Mouse (Mus musculus) testis, postnatal 10 days (tissue): ENCODE results near the gene Hist1h3d.
"Not testable (repeated sequence)": the region's sequence is repeated elsewhere in the genome, so short reads cannot be mapped to it uniquely, and the experiment has no call there.

Source experiments
- DNase-seq: peaks from one replicate; pipeline ENCODE4 v3.0.0; 2021; ENCODE audit warnings: low spot score

Gene Hist1h3d

DNA sequence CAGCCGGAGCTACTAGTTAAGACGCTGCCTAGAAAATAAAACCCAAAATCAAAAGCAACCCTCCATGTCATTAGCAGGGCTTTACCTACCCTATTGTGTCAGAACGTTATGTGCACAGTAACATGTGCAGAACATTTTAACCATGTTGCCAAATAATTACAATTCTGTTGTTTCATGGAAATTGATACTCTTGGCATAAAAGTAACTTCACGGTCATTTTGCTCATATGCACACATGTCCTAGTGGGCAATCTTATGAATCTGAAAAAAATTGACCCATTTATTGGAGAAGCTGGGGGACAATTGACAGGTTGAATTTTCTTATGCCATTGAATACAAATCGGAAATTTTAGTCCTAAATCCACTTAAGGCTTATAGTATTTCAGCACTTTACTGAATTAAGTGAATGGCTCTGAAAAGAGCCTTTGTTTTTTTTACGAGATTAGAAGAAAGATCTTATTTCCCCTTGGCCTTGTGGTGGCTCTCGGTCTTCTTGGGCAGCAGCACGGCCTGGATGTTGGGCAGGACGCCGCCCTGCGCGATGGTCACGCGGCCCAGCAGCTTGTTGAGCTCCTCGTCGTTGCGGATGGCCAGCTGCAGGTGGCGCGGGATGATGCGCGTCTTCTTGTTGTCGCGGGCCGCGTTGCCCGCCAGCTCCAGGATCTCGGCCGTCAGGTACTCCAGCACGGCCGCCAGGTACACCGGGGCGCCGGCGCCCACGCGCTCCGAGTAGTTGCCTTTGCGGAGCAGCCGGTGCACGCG lies 5.1 kb upstream of the Hist1h3d start:
- not testable (repeated sequence) for DNase-seq

DNA sequence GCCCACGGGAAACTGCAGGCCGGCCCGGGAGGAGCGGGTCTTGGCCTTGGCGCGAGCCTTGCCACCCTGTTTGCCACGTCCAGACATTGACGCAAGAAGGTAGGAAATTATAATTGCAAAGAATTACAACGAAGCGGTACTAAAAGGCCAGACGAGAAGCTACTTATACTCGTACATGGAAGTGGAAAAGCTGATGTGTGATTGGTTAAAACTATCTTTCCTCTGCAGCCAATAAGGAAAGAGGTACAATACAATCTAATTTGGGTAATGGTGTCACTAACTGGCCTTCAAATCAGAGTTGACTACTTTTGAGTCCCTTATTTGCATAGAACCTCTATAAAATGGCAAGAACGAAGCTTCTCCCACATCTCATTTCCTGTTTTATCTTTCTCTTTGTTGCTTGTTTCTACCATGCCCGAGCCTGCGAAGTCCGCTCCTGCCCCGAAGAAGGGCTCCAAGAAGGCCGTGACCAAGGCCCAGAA lies 4.5 kb upstream of the Hist1h3d start, which contains the start of the genes Hist1h2ae and Hist1h2bg:
TSS of gene Hist1h2ae (minus strand) at position 199 of the 482 bp plus-strand sequence.
TSS of gene Hist1h2bg (plus strand) at position 375 of the 482 bp plus-strand sequence.
- peak; percentile 58 for DNase-seq

DNA sequence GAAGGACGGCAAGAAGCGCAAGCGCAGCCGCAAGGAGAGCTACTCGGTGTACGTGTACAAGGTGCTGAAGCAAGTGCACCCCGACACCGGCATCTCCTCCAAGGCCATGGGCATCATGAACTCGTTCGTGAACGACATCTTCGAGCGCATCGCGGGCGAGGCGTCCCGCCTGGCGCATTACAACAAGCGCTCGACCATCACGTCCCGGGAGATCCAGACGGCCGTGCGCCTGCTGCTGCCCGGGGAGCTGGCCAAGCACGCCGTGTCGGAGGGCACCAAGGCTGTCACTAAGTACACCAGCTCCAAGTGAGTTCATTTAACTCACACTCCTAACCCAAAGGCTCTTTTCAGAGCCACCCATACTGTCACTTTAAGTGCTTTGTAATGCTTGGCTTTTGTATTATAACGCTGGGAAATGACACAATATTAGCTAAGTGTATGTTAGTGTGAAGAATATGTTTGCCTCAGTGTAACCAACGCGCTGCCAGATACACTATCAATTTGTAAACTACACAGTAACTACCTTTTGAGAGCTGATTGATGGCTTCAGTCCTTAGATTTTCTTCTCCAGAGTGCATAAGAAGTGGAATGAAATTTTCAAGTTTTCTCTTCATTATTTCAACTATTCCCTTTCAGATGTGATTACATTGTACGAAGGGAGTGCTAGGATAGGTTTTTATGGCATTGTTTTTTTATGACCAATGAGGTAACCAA lies 3.9 kb upstream of the Hist1h3d start:
- not testable (repeated sequence) for DNase-seq

DNA sequence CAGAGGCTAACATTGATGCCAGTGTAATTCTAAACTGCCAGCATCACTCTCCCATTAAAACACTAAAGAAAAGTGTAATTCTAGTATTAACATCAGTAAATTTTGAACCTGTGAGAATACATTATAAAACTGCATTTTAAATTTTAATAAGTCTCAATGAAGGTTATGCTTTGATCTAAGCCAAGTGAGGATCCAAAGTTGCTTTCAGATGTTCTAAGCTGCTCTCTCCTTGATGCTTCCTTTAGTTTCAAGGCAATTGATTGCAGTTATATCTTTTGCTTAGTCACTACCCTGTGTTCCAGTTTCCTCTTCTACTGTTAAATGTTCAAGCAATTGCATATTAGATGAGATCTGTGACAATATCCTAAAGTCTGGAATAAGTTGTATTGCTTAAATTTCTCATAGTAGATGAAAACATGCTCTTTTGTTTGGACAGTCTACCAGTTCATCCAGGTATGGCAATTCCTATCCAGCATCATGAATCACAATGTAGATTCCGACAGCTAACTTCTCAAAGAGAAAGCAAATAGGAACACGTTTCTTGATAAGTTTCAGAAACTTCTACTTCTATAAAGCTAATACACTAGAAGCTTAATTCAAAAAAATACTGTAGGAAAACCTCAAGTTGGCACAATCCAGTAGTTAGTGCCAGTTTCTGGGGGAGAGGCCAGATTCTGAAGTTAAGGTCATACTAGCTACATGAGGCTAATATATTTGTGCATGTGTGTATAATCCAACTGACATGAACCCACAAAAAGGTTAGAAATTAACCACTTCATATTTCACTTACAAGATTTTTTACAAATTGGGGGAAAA lies 3.1 kb upstream of the Hist1h3d start:
- no peak for DNase-seq

DNA sequence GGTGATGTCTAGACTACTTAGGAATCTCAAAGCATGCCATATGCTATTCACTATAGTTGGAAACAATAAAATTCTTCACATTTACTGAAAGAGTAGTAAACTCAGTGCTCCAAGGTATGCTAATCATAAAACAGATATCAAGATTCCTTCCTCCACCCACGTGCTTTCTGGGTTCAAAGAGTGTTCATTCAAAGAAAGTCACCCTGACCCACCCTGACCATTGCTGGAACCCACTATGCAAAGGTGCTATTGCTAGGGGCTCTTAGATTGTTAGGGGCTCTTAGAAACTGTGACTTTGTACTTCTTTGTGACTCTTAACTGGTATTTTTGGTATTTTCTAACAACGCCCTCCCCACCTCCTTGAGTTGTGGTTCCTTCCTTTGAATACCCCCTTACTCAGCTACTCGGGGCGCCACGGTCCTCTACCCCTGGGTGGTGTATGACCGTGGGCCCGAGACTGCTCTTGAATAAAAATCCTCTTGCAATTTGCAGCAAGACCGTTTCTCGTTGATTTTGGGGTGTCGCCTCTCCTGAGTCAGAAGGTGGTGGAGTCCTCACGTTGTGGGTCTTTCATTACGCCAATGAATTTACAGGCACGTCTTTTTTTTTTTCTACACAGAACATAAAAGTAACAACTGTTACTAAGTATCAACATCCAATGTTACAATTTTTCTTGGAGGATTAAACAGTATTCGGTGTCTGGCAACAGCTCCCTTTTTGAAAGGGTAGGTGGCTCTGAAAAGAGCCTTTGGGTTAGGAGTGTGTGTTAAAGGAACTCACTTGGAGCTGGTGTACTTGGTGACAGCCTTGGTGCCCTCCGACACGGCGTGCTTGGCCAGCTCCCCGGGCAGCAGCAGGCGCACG lies 2.3 kb upstream of the Hist1h3d start:
- not testable (repeated sequence) for DNase-seq

DNA sequence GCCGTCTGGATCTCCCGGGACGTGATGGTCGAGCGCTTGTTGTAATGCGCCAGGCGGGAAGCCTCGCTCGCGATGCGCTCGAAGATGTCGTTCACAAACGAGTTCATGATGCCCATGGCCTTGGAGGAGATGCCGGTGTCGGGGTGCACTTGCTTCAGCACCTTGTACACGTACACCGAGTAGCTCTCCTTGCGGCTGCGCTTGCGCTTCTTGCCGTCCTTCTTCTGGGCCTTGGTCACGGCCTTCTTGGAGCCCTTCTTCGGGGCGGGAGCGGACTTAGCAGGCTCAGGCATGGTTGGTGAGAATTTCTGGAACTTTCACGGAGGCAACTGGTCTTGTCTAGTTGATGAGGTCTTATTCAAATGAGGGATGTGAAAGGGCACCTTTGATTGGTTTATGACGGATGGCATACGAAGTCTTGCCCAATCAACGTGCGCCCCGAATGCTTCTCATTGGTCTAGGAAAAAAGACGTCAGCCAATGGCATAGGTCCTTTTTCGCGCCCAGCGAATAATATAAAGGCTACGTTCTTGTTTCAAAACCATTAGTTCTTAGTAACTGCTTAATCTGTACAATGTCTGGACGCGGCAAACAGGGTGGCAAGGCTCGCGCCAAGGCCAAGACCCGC lies 1.6 kb upstream of the Hist1h3d start, which contains the start of the genes Hist1h2bf and Hist1h2ad:
TSS of gene Hist1h2bf (minus strand) at position 299 of the 627 bp plus-strand sequence.
TSS of gene Hist1h2ad (plus strand) at position 484 of the 627 bp plus-strand sequence.
- peak; percentile 80 for DNase-seq

DNA sequence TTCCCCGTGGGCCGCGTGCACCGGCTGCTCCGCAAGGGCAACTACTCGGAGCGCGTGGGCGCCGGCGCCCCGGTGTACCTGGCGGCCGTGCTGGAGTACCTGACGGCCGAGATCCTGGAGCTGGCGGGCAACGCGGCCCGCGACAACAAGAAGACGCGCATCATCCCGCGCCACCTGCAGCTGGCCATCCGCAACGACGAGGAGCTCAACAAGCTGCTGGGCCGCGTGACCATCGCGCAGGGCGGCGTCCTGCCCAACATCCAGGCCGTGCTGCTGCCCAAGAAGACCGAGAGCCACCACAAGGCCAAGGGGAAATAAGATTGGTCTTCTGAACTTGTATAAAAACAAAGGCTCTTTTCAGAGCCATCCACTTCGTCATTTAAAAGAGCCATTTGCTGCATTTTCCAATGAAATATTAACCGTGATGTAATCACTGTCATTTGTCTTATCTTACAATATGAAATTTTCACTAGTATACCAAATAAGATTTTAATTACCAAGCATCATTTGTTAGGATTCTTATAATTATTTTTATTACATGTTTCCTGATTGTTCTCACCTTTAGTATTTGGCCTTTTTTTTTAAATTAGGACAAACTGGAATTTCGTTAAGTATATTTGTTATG lies 905 bp upstream of the Hist1h3d start:
- not testable (repeated sequence) for DNase-seq

DNA sequence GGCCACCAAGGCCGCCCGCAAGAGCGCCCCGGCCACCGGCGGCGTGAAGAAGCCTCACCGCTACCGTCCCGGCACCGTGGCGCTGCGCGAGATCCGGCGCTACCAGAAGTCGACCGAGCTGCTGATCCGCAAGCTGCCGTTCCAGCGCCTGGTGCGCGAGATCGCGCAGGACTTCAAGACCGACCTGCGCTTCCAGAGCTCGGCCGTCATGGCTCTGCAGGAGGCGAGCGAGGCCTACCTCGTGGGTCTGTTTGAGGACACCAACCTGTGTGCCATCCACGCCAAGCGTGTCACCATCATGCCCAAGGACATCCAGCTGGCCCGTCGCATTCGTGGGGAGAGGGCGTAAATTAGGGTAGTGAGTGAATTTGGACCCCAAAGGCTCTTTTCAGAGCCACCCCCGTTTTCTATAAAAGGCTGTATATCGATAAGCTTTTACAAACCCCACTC lies 326 bp downstream of the Hist1h3d start:
- not testable (repeated sequence) for DNase-seq

DNA sequence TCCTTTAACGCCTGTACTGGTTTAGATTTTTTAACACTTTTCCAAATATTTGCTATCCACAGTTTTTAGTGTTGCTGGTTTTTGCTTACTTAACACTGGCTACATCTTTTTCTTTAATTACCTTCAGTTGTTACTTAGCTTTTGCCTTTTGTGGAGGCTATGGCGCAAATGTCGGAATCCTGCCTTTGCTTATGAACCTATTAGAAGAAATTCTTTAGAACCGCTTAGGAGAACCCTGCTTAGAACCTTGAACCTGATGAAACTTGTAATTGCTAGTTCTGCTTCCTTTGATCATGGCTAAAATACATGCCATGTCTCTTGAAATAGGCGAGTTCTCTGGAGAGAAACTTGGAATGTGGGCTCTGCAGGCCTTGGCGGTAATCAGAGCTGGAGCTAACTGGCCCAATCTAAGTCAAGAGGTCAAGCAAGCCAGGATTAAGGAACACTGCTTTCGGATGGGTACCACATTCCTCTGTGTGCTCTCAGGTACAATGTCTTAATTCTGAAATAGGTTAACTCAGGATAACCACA lies 853 bp downstream of the Hist1h3d start:
- DNase-seq = no peak

DNA sequence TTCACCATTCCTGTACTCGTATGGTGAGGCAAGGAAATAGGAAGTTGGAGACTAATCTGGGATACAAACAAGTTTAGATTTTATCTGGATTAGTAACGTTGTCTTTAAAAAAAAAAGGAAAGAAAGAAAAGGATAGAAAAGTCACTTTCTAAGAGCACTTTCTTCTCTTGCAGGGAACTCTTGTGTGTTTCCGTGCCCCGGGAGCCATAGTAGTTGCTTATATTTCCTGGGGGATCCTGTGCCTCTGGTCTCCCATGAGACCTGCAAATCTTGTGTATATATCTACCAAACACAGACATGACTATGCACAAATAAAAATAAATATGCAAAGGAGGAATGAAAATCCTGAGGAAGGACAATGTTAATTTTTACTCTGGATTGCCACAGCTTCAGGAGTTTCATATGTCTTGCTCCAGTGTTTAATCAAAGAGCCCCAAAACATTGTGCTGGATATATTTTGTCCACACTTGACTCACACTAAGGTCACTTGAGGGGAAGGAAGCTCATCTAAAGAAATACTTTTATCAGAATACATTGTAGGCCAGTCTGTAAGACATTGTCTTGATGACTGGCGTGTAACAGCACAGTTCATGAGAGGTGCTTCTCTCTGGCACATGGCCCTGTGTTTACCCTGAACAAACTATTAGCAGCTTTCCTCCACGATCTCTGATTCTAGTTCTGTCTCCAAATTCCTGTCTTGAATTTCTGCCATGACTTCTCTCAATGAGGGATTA lies 1.5 kb downstream of the Hist1h3d start:
- no peak for DNase-seq

DNA sequence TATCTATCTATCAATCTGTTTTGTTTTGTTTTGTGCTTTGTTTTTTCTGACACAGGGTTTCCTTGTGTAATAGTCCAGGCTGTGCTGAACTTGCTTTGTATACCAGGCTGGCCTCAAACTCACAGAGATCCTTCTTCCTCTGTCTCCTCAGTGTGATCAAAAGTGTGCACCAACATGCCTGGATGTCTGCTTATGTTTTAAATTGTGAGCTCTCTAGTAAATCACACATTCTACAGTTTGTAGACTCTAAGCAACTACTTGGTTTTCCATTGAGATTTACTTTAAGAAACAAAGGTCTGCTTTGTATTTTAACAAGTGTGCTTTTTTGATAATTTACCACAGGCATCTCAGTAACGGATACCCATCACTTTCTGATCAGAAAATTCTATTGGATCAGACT lies 2.3 kb downstream of the Hist1h3d start:
- no peak for DNase-seq

DNA sequence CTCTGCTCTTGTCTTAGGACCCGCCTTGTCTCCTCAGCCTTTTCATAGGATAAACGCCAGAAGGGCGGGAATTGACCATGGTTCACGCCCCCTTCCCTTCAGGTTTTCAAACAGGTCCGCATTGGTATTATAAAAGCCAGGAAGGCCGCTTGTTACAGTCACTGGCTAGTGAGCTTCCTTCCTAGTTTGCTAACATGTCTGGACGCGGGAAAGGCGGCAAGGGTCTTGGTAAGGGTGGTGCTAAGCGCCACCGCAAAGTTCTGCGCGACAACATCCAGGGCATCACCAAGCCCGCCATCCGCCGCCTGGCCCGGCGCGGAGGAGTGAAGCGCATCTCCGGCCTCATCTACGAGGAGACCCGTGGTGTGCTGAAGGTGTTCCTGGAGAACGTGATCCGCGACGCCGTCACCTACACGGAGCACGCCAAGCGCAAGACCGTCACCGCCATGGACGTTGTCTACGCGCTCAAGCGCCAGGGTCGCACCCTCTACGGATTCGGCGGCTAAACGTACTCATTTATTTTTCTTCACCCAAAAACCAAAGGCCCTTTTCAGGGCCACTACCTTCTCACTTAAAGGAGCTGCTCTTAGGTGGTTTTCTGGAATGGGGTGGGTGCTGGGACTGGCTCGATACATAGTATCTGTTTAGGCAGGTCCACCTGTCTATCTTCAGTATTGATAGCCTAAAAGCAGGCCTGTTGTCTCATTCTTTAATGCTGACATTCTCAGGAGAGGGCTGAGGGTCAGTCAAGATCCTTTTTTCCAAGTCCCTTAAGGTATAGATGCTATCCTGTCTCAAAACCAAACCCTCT lies 6.0 kb downstream of the Hist1h3d start, which contains the start of gene Hist1h4d:
TSS of gene Hist1h4d (plus strand) at position 191 of the 811 bp plus-strand sequence.
- DNase-seq = peak; percentile 91

DNA sequence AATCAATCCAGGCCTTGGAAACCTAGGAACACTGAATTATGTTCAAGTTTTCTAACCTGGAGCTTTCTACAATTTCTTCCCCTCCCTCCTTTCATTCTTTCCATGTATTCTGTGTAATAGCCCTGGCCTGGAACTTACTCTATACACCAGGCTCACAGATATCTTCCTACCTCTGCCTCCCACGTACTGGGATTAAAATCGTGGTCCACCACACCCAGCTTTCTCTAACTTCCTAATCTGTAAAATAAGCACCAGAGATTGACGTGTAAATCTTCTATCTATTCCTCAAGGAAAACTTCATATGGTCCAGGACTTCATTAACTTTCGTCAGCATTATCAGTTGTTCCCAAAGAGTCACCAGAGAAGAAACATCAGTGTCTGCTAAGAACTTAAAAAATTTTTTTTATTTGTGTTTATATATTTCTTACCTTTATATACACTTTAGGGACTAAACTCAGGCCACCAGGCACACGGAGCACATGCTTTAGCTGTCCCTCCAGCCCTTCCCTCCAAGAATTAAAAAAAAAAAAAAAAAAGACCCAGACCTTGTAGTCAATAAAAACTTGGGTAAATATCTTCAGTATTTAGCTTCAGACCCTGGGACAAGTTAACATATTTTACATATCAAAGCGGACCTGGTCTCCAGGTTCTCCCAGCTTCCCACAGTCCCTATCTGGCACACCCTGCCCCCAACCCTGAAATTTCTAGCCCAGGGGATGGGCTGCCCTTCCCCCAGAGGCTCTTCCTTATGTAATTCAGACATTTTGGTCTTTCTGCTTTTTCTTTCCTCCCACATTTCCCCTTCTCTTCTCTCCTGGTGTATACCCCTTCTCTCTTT lies 6.9 kb downstream of the Hist1h3d start:
- no peak for DNase-seq

DNA sequence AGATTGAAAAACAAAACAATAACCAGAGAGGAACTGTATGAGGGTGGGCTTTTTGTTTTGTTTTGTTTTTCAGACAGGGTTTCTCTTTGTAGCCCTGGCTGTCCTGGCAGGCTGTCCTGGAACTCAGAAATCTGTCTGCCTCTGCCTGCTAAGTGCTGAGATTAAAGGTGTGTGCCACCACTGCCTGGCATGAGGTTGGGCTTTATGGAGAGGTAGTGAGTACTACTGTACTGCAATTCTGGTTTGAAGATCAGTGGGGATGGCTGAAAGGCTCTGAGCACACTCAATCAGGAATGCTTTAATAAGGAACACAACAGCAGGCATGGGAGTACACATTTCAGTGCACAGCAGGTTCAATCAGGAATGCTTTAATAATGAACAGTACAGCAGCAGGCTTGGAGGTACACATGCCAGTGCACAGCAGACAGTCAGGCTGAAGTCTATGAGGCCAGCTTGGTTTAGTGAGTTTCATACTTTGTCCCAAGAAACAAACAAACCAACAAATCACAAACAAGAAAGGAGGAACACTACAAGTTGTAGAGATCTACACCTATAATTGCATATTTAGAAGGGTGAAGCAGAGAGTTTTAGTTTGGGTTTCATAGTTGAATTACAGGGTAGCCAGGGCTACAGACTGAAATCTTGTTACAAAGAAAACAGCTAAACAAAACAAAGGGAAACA lies 8.0 kb downstream of the Hist1h3d start:
- DNase-seq = no peak

DNA sequence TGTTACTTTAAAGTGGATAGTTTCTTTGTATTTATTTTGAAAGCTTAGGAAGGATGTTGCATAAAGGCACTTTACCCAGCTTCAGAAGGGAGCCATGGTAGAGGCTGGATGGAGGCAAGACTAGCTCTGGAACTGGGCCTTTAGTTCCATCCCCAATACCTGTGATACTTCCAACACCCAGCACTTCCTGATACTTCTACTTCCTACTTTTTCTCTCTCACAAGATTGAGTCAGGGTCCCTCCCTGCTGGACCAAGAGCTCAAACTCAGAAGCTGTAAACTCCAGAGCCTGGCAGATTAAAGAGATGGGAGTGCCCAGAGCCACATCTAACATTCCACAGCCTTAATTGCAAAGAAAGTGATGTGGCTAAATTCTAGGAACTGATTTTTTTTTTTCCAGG lies 8.8 kb downstream of the Hist1h3d start:
- DNase-seq = no peak

DNA sequence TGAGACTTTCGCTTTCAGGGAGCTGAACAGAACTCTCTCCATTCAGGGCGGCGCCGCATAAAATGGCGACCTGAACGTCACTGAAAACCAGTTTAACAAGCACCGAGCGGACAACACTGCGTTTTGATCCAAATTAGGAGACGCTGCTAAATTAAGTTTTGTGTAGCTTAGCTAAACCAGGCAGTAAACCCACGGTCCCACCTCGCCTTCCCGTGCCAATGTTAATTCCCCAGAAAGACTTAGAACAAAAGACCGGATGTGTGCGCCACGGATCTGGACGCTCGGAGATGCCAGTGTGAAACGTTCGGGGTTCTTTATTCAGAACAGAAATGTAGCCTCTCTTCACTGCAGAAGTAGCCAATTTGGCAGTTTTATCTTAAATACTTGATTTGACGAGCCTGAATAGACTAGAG lies 9.5 kb downstream of the Hist1h3d start:
- DNase-seq = peak; percentile 74
